Mouse (Mus musculus) spleen, postnatal 36 days (tissue): ENCODE data around the gene Sulf2.
A peak's percentile ranks its signal among the peaks of the same experiment; 100 is the strongest.

Source experiments
- DNase-seq, 2 experiments: peaks; one replicate each; pipeline ENCODE4 v3.0.0; 2022; ENCODE audit warnings: low spot score in 2 of 2, mixed read lengths in 1 of 2

Gene Sulf2

GRCm38 (mm10) chr2:166059684-166060423 lies 95.6 kb downstream of the Sulf2 start:
- no peak for DNase-seq

GRCm38 (mm10) chr2:166054002-166054539 lies 101.4 kb downstream of the Sulf2 start:
- DNase-seq: no peak

- no peak for DNase-seq
Measured at GRCm38 (mm10) chr2:166051966-166052365, 103.5 kb downstream of the Sulf2 start.

- no peak for DNase-seq
Measured at GRCm38 (mm10) chr2:166051421-166051820, 104.0 kb downstream of the Sulf2 start.

GRCm38 (mm10) chr2:166048852-166049251 lies 106.6 kb downstream of the Sulf2 start:
- no peak for DNase-seq

GRCm38 (mm10) chr2:166047931-166048330 lies 107.5 kb downstream of the Sulf2 start:
- DNase-seq: no peak

GRCm38 (mm10) chr2:166045549-166046501 lies 109.6 kb downstream of the Sulf2 start:
- peak in 1 of 2 experiments; percentile 19 for DNase-seq

- no peak for DNase-seq
Measured at GRCm38 (mm10) chr2:166045006-166045405, 110.5 kb downstream of the Sulf2 start.

- DNase-seq: no peak
Measured at GRCm38 (mm10) chr2:166042542-166042941, 112.9 kb downstream of the Sulf2 start.

- DNase-seq: no peak
Measured at GRCm38 (mm10) chr2:166039681-166040080, 115.8 kb downstream of the Sulf2 start.

- DNase-seq: peak; percentile 67 to 72
Measured at GRCm38 (mm10) chr2:166035725-166036124, 119.7 kb downstream of the Sulf2 start.

- DNase-seq: no peak
Measured at GRCm38 (mm10) chr2:166034967-166035490, 120.4 kb downstream of the Sulf2 start.

GRCm38 (mm10) chr2:166032628-166033027 lies 122.8 kb downstream of the Sulf2 start:
- no peak for DNase-seq

GRCm38 (mm10) chr2:166031120-166031929 lies 124.1 kb downstream of the Sulf2 start:
- DNase-seq: peak; percentile 59 to 64

- peak in 1 of 2 experiments; percentile 23 for DNase-seq
Measured at GRCm38 (mm10) chr2:166030256-166030995, 125.0 kb downstream of the Sulf2 start.

- DNase-seq: no peak
Measured at GRCm38 (mm10) chr2:166029232-166029631, 126.2 kb downstream of the Sulf2 start.

- DNase-seq: no peak
Measured at GRCm38 (mm10) chr2:166027834-166028233, 127.6 kb downstream of the Sulf2 start.

GRCm38 (mm10) chr2:166025943-166026342 lies 129.5 kb downstream of the Sulf2 start:
- DNase-seq: no peak

- DNase-seq: no peak
Measured at GRCm38 (mm10) chr2:166024621-166025020, 130.8 kb downstream of the Sulf2 start.

- no peak for DNase-seq
Measured at GRCm38 (mm10) chr2:166024079-166024478, 131.4 kb downstream of the Sulf2 start.
